Mouse (Mus musculus): Measurements from ENCODE around the gene Camk1d. TPM values are rescaled to one million over a fixed set of nuclear protein-coding genes. Genes with fewer than 3 reads are reported as not detected.

Camk1d gene
- polyA plus RNA-seq, 1 experiment from 2014 or later: 2.0 TPM

GRCm38 (mm10) chr2:5663499-5663898 is 50.8 kb downstream of the Camk1d start:
- Histone ChIP-seq H3K27me3 (ENCODE audit: insufficient read depth, low read length) (no peaks in the 10 kb centered on the region), H3K9me3 (ENCODE audit: low read length) (no peaks in the 10 kb centered on the region), H3K36me3 (replicated peaks; ENCODE audit: insufficient read depth, low read length) (no peaks in the 10 kb centered on the region), H3K4me3 (ENCODE audit: low read depth, low read length) (no peak overlapping the region), H3K4me2 (ENCODE audit: low read depth, low read length) (no peak overlapping the region), H3K27ac (ENCODE audit: low read depth) (no peak overlapping the region), H3K9ac (replicated peaks) (no peak overlapping the region), H3K4me1 (ENCODE audit: insufficient read depth) (no peaks in the 10 kb centered on the region)
- WGBS (ENCODE audit: insufficient replicate concordance): 86% methylated on average over 9 of the region's 9 CpGs
- no peak for DNase-seq
- no peak for ATAC-seq
- TF ChIP-seq EP300 (IDR thresholded peaks at IDR 0.05; ENCODE audit: low read depth) (no peak), CTCF (IDR thresholded peaks at IDR 0.05; ENCODE audit: low read depth) (no peak)

- Histone ChIP-seq H3K27ac (ENCODE audit: low read depth) (no peak overlapping the region), H3K4me1 (ENCODE audit: insufficient read depth) (no peaks in the 10 kb centered on the region), H3K4me3 (ENCODE audit: low read depth, low read length) (no peak overlapping the region), H3K9me3 (ENCODE audit: low read length) (no peaks in the 10 kb centered on the region), H3K27me3 (ENCODE audit: insufficient read depth, low read length) (no peaks in the 10 kb centered on the region), H3K4me2 (ENCODE audit: low read depth, low read length) (no peak overlapping the region), H3K36me3 (replicated peaks; ENCODE audit: insufficient read depth, low read length) (no peaks in the 10 kb centered on the region), H3K9ac (replicated peaks) (no peak overlapping the region)
- ATAC-seq: no peak
- no peak for TF ChIP-seq CTCF (IDR thresholded peaks at IDR 0.05; ENCODE audit: low read depth)
- no peak for TF ChIP-seq EP300 (IDR thresholded peaks at IDR 0.05; ENCODE audit: low read depth)
- DNase-seq: no peak
- WGBS (ENCODE audit: insufficient replicate concordance): 66% methylated on average over 5 of the region's 5 CpGs
These were observed 52.4 kb downstream of the Camk1d start for GRCm38 (mm10) chr2:5661946-5662345.

DNA sequence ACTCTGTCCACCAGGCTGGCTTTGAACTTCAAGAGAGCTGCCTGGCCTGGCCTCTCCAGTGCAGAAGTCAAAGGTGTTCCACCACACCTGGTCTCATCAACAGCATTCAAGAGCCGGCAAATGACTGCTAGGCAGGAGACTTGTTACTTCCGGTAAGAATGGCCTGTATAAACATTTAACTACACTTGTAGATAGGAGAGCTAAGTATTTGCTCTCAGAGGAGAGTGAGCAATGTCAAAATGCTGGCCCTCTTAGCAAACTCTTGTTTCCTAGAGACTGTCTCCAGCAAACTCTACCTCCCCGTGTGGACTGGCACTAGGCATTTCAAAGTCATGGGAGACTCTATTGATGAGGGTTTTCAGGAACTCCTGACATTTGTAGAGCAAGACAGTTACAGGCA is 56.3 kb downstream of the Camk1d start:
- TF ChIP-seq CTCF (IDR thresholded peaks at IDR 0.05; ENCODE audit: low read depth): no peak
- TF ChIP-seq EP300 (IDR thresholded peaks at IDR 0.05; ENCODE audit: low read depth): no peak
- DNase-seq (no peak), ATAC-seq (no peak)
- H3K9ac ChIP-seq (replicated peaks): no peak overlapping the region
- WGBS (ENCODE audit: insufficient replicate concordance): 60% methylated on average over 3 of the region's 3 CpGs
- H3K36me3 ChIP-seq (replicated peaks; ENCODE audit: insufficient read depth, low read length): no peaks in the 10 kb centered on the region
- no peak overlapping the region for H3K27ac ChIP-seq (ENCODE audit: low read depth)
- H3K27me3 ChIP-seq (ENCODE audit: insufficient read depth, low read length): no peaks in the 10 kb centered on the region
- no peak overlapping the region for H3K4me2 ChIP-seq (ENCODE audit: low read depth, low read length)
- H3K9me3 ChIP-seq (ENCODE audit: low read length): no peaks in the 10 kb centered on the region
- no peaks in the 10 kb centered on the region for H3K4me1 ChIP-seq (ENCODE audit: insufficient read depth)
- no peak overlapping the region for H3K4me3 ChIP-seq (ENCODE audit: low read depth, low read length)

GRCm38 (mm10) chr2:5656326-5656725 is 58.0 kb downstream of the Camk1d start:
- Histone ChIP-seq H3K36me3 (replicated peaks; ENCODE audit: insufficient read depth, low read length) (no peaks in the 10 kb centered on the region), H3K27ac (ENCODE audit: low read depth) (no peak overlapping the region), H3K4me1 (ENCODE audit: insufficient read depth) (no peaks in the 10 kb centered on the region), H3K9ac (replicated peaks) (no peak overlapping the region), H3K4me3 (ENCODE audit: low read depth, low read length) (no peak overlapping the region), H3K9me3 (ENCODE audit: low read length) (no peaks in the 10 kb centered on the region), H3K27me3 (ENCODE audit: insufficient read depth, low read length) (no peaks in the 10 kb centered on the region), H3K4me2 (ENCODE audit: low read depth, low read length) (no peak overlapping the region)
- DNase-seq (no peak), ATAC-seq (no peak)
- no peak for TF ChIP-seq CTCF (IDR thresholded peaks at IDR 0.05; ENCODE audit: low read depth)
- TF ChIP-seq EP300 (IDR thresholded peaks at IDR 0.05; ENCODE audit: low read depth): no peak
- 71% methylated on average over 3 of the region's 3 CpGs for WGBS (ENCODE audit: insufficient replicate concordance)

DNA sequence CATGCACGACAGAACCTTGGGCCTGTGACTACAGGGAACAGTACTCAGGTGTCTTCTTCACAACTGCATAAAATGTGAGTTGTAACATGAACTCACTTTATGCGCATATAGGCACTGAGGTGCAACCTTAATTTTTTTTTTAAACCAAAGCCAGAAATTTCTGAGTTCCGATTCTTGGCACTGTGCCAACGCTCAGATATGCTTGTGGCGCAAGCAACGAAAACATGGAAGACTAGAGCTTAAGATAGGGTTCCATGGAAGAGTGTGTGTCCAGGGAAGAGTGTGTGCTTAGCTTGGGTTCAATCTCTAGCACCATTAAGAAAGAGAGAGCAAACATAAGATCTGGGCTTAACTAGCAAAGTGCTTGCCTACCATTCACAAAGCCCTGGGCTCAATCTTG is 62.2 kb downstream of the Camk1d start:
- Histone ChIP-seq H3K9me3 (ENCODE audit: low read length) (no peaks in the 10 kb centered on the region), H3K9ac (replicated peaks) (no peak overlapping the region), H3K27ac (ENCODE audit: low read depth) (no peak overlapping the region), H3K4me3 (ENCODE audit: low read depth, low read length) (no peak overlapping the region), H3K27me3 (ENCODE audit: insufficient read depth, low read length) (no peaks in the 10 kb centered on the region), H3K4me1 (ENCODE audit: insufficient read depth) (no peaks in the 10 kb centered on the region), H3K4me2 (ENCODE audit: low read depth, low read length) (no peak overlapping the region), H3K36me3 (replicated peaks; ENCODE audit: insufficient read depth, low read length) (no peaks in the 10 kb centered on the region)
- DNase-seq (no peak), ATAC-seq (no peak)
- TF ChIP-seq CTCF (IDR thresholded peaks at IDR 0.05; ENCODE audit: low read depth): no peak
- no peak for TF ChIP-seq EP300 (IDR thresholded peaks at IDR 0.05; ENCODE audit: low read depth)
- 80% methylated on average over 6 of the region's 6 CpGs for WGBS (ENCODE audit: insufficient replicate concordance)

DNA sequence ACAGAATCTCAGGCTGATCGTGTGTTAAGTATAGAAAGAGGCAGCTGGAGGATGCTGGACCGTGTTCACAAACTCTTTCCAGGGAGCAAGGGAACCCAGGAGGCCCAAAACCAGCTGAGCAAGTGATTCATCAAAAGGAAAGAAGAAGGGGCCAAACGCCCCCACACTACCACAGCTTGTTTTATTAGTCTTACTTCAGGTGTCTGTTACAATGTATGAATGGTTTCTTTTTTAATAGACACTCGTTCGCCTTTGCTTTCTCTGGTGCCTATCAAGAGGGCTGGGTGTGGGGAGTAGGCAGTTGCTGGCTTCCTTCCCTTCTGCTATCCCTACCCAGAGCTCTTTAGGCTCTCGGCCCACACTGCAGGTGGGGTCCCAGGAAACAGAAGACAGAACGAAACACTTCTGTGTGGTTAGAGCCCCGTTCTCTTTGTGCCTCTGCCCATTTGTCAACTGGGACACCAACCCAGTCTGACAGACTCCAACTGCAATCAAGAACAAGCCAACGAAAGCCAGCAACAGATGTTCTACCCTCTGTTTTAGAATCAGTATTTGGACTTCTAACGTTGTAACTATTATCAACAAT is 62.9 kb downstream of the Camk1d start:
- Histone ChIP-seq H3K4me1 (ENCODE audit: insufficient read depth) (no peaks in the 10 kb centered on the region), H3K4me3 (ENCODE audit: low read depth, low read length) (no peak overlapping the region), H3K27me3 (ENCODE audit: insufficient read depth, low read length) (no peaks in the 10 kb centered on the region), H3K9me3 (ENCODE audit: low read length) (no peaks in the 10 kb centered on the region), H3K36me3 (replicated peaks; ENCODE audit: insufficient read depth, low read length) (no peaks in the 10 kb centered on the region), H3K4me2 (ENCODE audit: low read depth, low read length) (no peak overlapping the region), H3K27ac (ENCODE audit: low read depth) (no peak overlapping the region), H3K9ac (replicated peaks) (no peak overlapping the region)
- TF ChIP-seq CTCF (IDR thresholded peaks at IDR 0.05; ENCODE audit: low read depth): no peak
- TF ChIP-seq EP300 (IDR thresholded peaks at IDR 0.05; ENCODE audit: low read depth): no peak
- ATAC-seq: no peak
- no peak for DNase-seq
- WGBS (ENCODE audit: insufficient replicate concordance): 51% methylated on average over 10 of the region's 10 CpGs

DNA sequence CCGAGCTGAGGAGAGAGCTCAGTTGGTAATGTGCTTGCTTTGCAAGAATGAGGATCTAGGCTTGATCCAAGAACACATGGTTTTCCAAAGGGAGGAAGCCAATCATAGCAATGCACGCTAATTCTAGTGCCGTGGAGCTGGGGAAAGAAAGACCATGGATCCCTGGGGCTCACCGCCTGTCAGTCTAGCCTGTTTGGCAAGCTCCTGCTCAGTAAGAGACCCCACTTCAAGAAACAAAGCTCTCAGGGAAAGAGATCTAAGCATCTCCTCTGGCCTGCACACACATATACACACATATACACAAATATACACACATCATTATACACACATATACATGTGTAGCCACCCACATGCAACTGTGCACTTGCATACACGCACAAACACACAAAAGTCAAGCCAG is 65.1 kb downstream of the Camk1d start:
- Histone ChIP-seq H3K4me3 (ENCODE audit: low read depth, low read length) (no peak overlapping the region), H3K36me3 (replicated peaks; ENCODE audit: insufficient read depth, low read length) (no peaks in the 10 kb centered on the region), H3K27ac (ENCODE audit: low read depth) (no peak overlapping the region), H3K4me1 (ENCODE audit: insufficient read depth) (no peaks in the 10 kb centered on the region), H3K4me2 (ENCODE audit: low read depth, low read length) (no peak overlapping the region), H3K9ac (replicated peaks) (no peak overlapping the region), H3K27me3 (ENCODE audit: insufficient read depth, low read length) (no peaks in the 10 kb centered on the region), H3K9me3 (ENCODE audit: low read length) (no peaks in the 10 kb centered on the region)
- ATAC-seq (no peak), DNase-seq (no peak)
- TF ChIP-seq CTCF (IDR thresholded peaks at IDR 0.05; ENCODE audit: low read depth) (no peak), EP300 (IDR thresholded peaks at IDR 0.05; ENCODE audit: low read depth) (no peak)
- 85% methylated on average over 5 of the region's 5 CpGs for WGBS (ENCODE audit: insufficient replicate concordance)
